Mouse (Mus musculus) right cerebral cortex, postnatal 25 days (tissue): ENCODE measurements around the gene Gstt4.

Experiments used
- DNase-seq: peaks from one replicate; pipeline ENCODE4 v3.0.0; 2022

Gene Gstt4

DNA sequence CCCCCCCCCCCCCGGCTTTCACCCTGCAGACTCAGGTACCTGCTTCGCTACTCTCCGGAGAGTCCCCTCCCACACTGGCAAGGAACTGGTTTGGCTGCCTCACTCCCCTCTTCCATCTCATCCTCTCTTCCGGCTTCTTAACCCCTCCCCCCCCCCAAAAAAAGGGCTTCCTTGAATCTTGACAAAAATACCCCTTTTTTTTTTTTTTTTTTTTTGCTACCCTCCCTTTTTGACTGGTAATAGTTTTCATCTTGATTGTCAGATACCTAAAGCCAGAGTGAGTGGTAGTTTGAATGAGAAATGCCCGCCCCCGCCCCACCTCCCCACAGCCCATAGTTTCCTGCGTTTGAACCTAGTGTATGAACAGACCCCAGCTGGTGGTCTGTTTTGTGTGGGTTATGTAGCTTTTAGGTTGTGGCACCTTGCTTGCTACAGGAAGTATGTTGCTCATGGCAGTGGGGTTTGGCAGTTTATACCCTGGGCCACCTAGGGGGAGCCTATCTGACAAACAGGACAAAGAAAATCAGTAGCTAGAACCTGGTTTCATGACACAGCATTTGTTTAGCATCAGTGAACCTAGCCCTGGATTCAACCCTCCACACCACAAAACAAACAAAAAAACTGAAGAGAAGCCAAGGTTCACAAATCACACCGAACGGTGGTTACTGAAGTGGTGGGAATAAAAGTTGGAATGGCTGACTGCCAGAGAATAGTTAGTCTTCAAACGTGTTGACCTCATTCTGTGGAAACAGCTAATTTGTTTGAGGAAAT, 13.6 kb upstream of the Gstt4 start:
- DNase-seq, result no peak

DNA sequence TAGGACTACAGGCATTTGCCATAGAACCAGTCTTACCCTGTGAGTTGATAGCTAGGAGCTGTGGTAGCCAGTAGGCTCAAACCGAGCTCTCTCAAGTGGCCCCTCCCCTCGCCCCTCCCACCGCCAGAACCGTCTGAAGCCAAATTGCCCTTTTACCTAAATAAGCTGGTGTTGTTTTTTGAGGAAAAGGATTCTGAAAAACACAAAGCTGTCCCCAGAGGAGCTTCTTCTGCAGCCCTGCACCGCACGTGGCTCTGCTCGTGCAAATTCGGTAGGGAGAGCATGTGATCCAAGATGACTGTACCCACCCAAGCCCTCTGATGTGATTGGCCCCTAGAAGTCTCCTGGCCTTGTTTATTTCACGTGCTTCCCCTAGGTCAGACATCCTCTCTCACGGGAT, 13.0 kb upstream of the Gstt4 start:
- DNase-seq, result no peak

GRCm38 (mm10) chr10:75834721-75835120, 12.4 kb upstream of the Gstt4 start:
- no peak for DNase-seq

- DNase-seq, result no peak
These were observed 11.9 kb upstream of the Gstt4 start for GRCm38 (mm10) chr10:75834250-75834649.

DNA sequence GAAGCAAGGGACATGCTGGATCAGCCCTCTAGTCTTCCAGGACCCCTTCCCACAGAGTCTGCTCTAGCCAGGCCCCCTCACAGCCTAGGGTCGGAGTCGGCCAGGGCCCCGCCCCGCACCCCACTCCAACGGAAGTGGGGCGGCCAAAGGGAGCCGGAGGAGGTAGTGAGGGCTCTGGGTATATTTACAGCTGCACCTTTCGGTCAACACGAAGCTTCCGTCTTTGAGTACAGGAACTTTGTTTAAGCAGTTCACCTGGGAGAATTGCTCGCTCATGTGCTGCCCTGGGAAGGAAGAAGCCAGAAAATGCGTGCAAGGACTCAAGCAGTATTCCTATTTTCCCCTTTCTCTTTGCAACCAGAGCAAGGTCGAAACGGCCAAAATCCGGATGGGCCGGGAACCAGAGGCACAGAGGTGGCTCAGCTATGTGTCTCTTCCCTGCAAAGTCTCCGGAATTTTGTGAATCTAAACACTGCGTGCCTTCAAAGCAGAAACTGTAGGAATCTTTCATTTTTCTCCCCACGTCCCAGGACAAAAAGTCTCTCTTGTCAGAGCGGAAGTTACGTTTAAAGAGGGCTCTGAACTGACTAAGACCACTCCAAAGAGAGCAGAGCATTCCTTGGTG, 11.2 kb upstream of the Gstt4 start:
- DNase-seq, result no peak

- DNase-seq, result no peak
These were observed 10.0 kb upstream of the Gstt4 start for GRCm38 (mm10) chr10:75832272-75832895.

DNA sequence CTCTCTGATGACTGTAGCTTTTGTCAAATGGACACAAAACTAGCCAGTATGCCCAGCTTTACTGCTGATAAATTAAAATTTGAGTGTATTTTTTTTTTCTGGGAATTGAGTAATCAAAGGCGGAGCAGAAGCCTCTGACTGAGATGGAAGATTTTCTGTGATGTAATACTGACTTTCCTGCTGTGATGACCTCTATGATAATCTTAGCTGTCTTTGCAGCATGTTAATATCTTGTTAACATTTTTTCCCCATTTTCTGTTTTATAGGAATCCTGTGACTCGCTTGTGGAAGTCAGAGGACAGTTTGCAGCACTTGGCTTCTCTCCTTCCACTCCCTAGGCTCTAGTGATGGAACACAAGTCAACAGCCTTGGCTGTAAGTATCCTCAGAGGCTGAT, 7.9 kb upstream of the Gstt4 start:
- no peak for DNase-seq

DNA sequence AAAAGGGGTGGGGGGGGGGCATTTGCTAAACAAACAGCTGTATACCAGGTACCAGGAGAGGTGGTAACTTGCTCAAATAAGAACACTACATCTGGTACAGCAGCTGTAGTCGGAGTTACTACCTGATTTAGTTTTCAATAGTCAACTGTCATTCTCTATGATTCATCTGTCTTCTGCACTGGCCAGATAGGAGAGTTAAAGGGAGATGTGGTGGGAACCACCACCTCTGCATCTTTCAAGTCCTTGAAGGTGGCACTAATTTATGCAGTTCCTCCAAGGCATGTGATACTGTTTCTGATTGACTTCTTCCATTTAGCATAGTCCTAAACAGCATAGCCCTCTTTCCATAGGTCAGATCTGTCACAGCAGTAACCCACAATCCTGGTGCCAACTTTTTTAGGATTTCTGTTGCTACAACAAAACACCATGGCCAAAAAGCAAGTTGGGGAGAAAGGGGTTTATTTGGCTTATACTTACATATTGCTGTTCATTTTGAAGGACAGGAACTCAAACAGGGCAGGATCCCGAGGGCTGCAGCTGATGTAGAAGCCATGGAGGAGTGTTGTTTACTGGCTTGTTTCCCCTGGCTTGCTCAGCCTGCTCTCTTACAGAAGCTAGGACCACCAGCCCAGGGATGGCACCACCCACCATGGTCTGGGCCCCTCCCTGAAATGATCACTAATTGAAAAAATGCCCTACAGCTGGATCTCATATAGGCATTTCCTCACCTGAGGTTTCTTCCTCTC, 7.4 kb upstream of the Gstt4 start:
- no peak for DNase-seq

- no peak for DNase-seq
These were observed 6.2 kb upstream of the Gstt4 start for GRCm38 (mm10) chr10:75828500-75828931.

DNA sequence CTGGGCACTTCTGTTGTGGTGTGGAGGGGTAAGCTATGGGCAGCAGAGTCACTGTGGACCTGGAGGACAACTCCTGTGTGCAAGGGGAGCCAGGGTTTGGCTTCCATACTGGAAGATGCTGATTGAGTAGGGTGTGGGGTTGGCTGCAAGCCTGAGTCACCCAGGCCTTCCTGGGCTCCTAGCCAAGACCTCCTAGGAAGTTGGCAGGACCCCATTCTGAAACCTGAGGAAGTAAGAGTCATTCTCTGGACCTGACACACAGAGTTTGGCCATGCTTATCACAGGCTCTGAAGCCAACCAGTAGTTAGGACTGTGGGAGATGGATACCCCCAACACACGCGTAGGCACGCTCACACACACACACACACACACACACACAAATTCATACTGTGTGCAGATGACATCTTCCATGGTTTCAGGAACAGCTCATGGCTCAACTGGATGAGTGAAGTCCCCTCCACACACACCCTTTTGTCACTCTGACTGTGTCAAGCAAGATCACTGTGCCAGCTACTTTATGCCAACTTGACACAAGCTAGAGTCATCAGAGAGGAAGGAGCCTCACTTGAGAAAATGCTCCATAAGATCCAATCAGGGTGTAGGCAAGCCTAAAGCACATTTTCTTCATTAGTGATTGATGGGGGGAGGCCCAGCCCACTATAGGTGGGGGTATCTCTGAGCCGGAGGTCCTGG, 5.5 kb upstream of the Gstt4 start:
- DNase-seq, result no peak

- DNase-seq, result no peak
These were observed 2.2 kb upstream of the Gstt4 start for GRCm38 (mm10) chr10:75824530-75824929.

- no peak for DNase-seq
These were observed 1.4 kb upstream of the Gstt4 start for GRCm38 (mm10) chr10:75823782-75824181.

DNA sequence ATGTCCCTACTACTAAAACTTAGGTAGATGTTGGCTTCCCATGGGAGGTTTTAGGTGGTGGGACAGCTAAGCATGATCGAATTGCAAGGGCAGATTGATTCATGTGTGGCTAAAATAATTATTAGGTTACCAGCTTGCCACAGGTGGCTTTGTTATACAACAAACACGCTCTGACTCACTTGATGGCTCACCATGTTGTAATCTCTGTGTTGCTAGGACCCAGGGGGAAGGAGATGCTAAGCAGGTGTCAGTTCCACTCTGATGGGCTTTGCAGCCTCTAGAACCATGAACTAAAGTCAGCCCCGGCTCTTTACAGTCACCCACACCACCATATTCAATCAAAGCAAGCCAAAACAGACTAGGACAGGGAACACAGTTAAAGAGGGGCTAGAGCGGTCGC, 2.5 kb downstream of the Gstt4 start:
- no peak for DNase-seq

DNA sequence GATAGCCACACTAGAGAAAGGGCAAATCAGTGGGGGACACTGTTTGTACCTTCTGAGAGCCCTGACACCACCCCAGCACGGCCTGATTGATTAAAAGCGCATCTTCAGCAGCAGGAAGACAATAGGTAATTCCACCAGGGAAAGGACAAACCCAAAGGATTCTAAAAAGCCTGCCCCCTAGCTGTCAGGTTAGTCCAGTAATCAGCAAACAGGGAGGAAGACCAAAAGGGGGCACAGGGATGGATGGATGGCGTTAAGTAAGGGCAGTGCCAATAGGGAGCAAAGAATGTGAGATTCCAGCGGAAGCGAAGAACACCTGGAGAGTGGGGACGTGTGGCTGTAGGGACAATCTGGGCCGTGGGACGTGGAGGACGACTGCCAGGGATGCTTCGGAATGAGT, 3.7 kb downstream of the Gstt4 start:
- DNase-seq, result no peak

GRCm38 (mm10) chr10:75804217-75804616, 18.1 kb downstream of the Gstt4 start:
- no peak for DNase-seq

GRCm38 (mm10) chr10:75798176-75798696, 24.1 kb downstream of the Gstt4 start, which contains the start of gene Gstt1:
TSS of gene Gstt1 (minus strand) at chr10:75798584.
- peak; percentile 35 for DNase-seq

- DNase-seq, result peak; percentile 56
These were observed 24.6 kb downstream of the Gstt4 start for GRCm38 (mm10) chr10:75797619-75798175.

- DNase-seq, result no peak
These were observed 25.4 kb downstream of the Gstt4 start for GRCm38 (mm10) chr10:75796731-75797516.

- DNase-seq, result no peak
These were observed 27.5 kb downstream of the Gstt4 start for GRCm38 (mm10) chr10:75794880-75795279.

- DNase-seq, result no peak
These were observed 31.6 kb downstream of the Gstt4 start for GRCm38 (mm10) chr10:75790773-75791172.

- no peak for DNase-seq
These were observed 32.5 kb downstream of the Gstt4 start for GRCm38 (mm10) chr10:75789841-75790240.
